Mouse (Mus musculus) lung, adult 18-20 months (tissue): ENCODE data around the gene Mylk2.

Source experiments
- DNase-seq, 2 experiments: peaks; one replicate each; pipeline ENCODE4 v3.0.0; 2022; ENCODE audit warnings: mixed read lengths in 2 of 2

Mylk2 gene

GRCm38 (mm10) chr2:152944013-152944412 is 32.9 kb downstream of the Mylk2 start:
- no peak for DNase-seq

DNA sequence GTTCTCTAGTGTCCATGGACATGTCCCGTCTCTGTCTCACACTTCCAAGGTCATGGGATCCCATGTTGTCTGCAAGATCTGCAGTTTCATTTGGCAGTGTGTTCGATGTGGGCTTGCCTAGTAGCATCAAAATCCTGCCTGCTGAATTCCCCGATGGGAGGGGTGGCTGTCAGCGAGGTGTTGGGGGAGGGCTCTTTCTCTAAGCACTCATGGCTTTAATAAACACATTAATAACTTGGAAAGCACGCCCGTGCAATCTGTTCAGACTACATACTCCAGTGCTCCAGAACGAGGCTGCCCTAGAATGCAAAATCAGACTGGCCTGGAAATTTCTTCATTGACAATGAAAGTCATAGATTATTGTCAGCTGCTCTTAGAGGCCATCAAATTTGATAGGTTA is 35.9 kb downstream of the Mylk2 start:
- DNase-seq = no peak

- DNase-seq = no peak
Observed at GRCm38 (mm10) chr2:152948438-152949020, 37.4 kb downstream of the Mylk2 start.

GRCm38 (mm10) chr2:152950358-152951064 is 39.4 kb downstream of the Mylk2 start:
- DNase-seq = no peak

DNA sequence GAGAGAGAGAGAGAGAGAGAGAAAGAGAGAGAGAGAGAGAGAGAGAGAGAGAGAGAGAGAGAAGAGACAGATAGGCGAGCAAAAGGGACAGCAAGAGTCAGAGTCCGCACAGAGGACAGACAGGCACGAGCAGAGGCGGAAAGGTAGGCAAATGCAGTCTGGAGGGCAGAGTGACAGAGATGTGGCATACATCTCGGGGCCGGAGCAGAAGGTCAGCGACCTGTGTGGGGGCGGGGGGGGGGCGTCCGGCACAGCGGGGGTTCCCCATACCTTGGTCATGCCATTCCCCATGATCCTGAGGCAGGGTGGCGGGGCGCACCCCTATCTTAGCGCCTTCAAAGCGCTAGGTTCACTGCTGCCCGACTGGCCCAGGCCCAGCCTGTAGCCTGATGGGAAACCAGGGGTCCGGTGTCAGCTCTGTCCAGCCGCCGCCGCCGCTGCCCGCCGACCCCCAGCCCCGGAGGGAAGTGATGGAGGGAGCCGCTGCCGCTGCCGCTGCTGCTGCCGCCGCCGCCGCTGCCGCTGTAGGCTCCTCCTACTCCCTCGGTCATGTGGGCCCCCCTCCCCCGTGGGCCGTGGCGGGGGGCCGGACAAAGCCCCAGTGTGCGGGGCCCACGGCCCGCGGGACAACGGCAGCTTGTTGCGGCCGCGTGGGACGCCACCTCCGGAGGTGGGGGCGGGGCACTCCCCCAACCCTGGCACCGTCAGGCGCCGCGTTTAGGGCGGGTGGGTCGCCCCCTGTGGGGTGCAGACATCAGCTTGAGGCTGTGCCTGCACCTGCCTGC is 40.1 kb downstream of the Mylk2 start, which contains the start of gene Dusp15:
TSS of gene Dusp15 (minus strand) at position 634 of the 785 bp plus-strand sequence.
- DNase-seq = no peak

DNA sequence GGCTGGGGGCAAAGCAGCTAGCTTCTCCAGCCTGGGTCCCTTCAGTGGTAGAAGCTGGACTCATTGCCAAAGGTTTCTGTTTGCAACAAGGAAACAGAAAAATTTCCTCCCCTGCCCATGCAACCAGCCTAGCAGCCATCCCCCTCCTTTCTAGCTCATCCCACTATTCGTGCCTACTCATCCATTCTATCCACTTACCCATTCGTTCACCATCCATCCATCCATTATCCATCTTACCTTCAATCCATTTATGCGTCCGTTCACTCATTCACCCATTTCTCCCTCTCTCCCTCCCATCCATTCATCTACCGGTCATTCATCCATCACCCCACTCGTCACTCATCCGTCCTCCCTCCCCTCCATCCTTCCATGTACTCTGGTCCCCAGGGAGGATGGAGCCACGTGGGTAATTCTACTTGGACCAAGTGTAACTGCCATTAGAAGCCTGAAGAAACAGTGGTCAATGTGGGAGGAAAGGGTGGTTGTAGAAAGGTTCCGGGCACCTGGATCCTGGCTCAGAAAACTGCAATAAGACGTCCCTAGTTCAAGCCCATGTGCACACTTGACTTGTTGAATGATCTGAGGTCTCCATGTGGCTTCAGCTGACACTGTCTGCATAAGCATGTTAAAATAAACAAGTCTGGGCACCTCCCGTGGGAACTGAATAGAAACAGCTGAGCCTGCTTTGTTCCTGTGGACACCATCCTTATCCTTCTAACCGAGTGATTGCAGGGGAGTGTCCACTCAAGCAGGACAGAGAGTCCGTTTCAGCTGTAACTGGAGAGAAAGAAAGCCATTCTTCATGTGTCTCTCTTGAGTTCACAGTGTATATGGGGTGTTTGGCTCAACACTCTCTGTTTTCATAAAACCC is 40.9 kb downstream of the Mylk2 start:
- no peak for DNase-seq

DNA sequence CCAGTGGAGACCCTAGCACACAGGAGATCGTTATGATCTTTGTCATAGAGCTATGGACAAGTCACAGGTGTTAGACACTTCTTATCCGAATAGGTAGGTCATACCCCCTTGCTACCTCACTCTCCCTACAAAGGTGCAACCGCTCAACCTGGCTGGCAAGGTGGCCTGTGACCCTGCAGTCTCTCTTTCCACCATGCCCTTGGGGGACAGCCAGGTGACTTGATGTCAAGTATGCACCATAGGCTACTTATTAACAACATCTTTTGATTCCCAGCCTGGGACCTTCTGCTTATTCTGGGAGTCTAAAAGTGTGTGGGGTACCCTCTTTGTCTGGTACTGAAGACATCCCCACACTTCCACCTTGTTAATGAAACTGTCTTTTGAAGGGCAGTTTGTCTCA is 47.0 kb downstream of the Mylk2 start:
- no peak for DNase-seq

- DNase-seq = peak; percentile 71 to 83
Observed at GRCm38 (mm10) chr2:152962091-152962793, 51.1 kb downstream of the Mylk2 start, which contains the start of gene Ttll9. Ttll9 (plus strand) TSS chr2:152962485.

- no peak for DNase-seq
Observed at GRCm38 (mm10) chr2:152965555-152965954, 54.4 kb downstream of the Mylk2 start.
